Mouse (Mus musculus): ENCODE measurements at regions not wholly inside any gene's neighbourhood (a gene's known extent, or its start where the extent isn't known, plus 50 kb on each side); places are given as distances from the start of the nearest gene placed in this dataset.

DNA sequence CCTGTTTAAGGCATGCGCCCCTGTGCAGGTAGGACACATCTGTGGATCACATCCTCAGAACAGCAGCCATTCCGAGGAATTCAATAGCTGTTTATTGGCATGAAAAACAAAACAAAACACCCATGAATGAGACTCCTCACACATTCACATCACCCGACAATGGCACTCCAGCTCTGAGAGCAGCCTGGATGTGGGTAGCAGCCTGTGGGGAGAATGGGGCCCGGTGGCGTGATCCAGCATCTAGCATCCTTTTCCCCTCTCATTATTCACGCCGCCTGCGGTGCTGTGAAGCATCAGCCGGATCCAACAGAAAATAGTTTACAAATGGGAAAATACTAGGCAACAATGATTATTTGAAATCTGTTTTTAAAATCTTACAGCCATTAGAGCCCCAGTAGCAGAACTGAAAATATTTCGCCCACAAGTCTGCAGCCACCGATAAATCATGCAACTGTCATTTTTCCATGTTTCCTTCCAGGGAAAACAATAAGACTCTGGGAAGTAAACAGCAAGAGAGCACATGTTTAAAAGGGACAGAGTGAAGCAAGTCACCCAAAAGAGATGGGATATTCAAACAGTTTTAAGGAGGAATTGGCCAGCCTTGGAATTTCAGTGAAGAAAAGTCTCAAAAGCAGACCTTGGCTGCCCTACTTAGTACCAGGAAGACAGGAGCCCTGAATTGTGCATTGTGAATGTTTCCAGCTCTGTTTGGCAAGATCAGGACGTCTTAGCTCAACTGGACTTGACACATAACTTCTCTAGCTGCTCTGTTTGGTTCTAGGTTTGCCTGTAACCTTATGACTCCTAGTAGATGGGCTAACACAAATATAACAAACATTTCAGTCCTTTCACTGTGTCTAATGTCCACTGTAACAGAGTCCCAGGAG lies 50.2 kb upstream of the Arntl start:
- no peak for DNase-seq (ENCODE audit: low spot score in 2 of 2)

Data from heart, adult 9 months (tissue).